Mouse (Mus musculus) kidney, adult 8-10 months (tissue): ENCODE results near the gene Rnf220.

Experiments used
- DNase-seq, 2 experiments: peaks; one replicate each; pipeline ENCODE4 v3.0.0; 2022

Rnf220 gene

GRCm38 (mm10) chr4:117487471-117487870, 9.4 kb downstream of the Rnf220 start:
- no peak for DNase-seq

GRCm38 (mm10) chr4:117486188-117486587, 10.7 kb downstream of the Rnf220 start:
- no peak for DNase-seq

- no peak for DNase-seq
Measured at GRCm38 (mm10) chr4:117485045-117485780, 11.6 kb downstream of the Rnf220 start.

GRCm38 (mm10) chr4:117484256-117485044, 12.4 kb downstream of the Rnf220 start:
- DNase-seq: no peak

- peak; percentile 42 to 59 for DNase-seq
Measured at GRCm38 (mm10) chr4:117483931-117484255, 13.0 kb downstream of the Rnf220 start.

GRCm38 (mm10) chr4:117482103-117482502, 14.7 kb downstream of the Rnf220 start:
- no peak for DNase-seq

- no peak for DNase-seq
Measured at GRCm38 (mm10) chr4:117480611-117481445, 16.0 kb downstream of the Rnf220 start.

GRCm38 (mm10) chr4:117479951-117480350, 16.9 kb downstream of the Rnf220 start:
- no peak for DNase-seq

GRCm38 (mm10) chr4:117478101-117478673, 18.7 kb downstream of the Rnf220 start:
- peak; percentile 52 to 53 for DNase-seq

GRCm38 (mm10) chr4:117477401-117477800, 19.5 kb downstream of the Rnf220 start:
- DNase-seq: no peak

- no peak for DNase-seq
Measured at GRCm38 (mm10) chr4:117476777-117477176, 20.1 kb downstream of the Rnf220 start.

- DNase-seq: no peak
Measured at GRCm38 (mm10) chr4:117476355-117476754, 20.5 kb downstream of the Rnf220 start.

- DNase-seq: no peak
Measured at GRCm38 (mm10) chr4:117473985-117474354, 22.9 kb downstream of the Rnf220 start.

GRCm38 (mm10) chr4:117473291-117473984, 23.4 kb downstream of the Rnf220 start:
- DNase-seq: no peak

GRCm38 (mm10) chr4:117469471-117469870, 27.4 kb downstream of the Rnf220 start:
- DNase-seq: no peak

- DNase-seq: no peak
Measured at GRCm38 (mm10) chr4:117467936-117468335, 28.9 kb downstream of the Rnf220 start.

GRCm38 (mm10) chr4:117449151-117449550, 47.7 kb downstream of the Rnf220 start:
- DNase-seq: no peak

GRCm38 (mm10) chr4:117447926-117448325, 48.9 kb downstream of the Rnf220 start:
- no peak for DNase-seq

- DNase-seq: no peak
Measured at GRCm38 (mm10) chr4:117445516-117446207, 51.2 kb downstream of the Rnf220 start.

- no peak for DNase-seq
Measured at GRCm38 (mm10) chr4:117438919-117439318, 57.9 kb downstream of the Rnf220 start.

GRCm38 (mm10) chr4:117438064-117438463, 58.8 kb downstream of the Rnf220 start:
- DNase-seq: no peak
